Mouse (Mus musculus) stomach, embryonic 16.5 days (tissue): ENCODE measurements around the gene Ptges3. TPM values are rescaled to one million over a fixed set of nuclear protein-coding genes. Genes with fewer than 3 reads are reported as not detected.
"Not testable (repeated sequence)": the region's sequence is repeated elsewhere in the genome, so short reads cannot be mapped to it uniquely, and the experiment has no call there.

Source experiments
- ATAC-seq: fragments of 200-750 bp; cut with Nextera tagmentation; 2 replicates; pipeline ENCODE4 v1.8.0; 2017; ENCODE audit warnings: moderate number of reproducible peaks, moderate TSS enrichment; ENCODE audit not compliant: insufficient read depth, low FRiP score
- H3K27ac ChIP-seq: fragments of 300-500 bp; sonication (generic); 2 replicates; pipeline ENCODE4 v1.5.1; 2014; ENCODE audit warnings: low read length
- H3K27me3 ChIP-seq: fragments of 300-500 bp; sonication (generic); 2 replicates; pipeline ENCODE4 v1.6.1; 2014; ENCODE audit warnings: low read length, control low read depth, mixed read lengths; ENCODE audit not compliant: control insufficient read depth, insufficient read depth
- H3K36me3 ChIP-seq: fragments of 300-500 bp; sonication (generic); 2 replicates; pipeline ENCODE4 v1.6.1; 2014; ENCODE audit warnings: low read length; ENCODE audit not compliant: control insufficient read depth, insufficient read depth
- H3K4me1 ChIP-seq: fragments of 300-500 bp; sonication (generic); 2 replicates; pipeline ENCODE4 v1.6.1; 2014; ENCODE audit warnings: low read length, control low read depth, mixed read lengths; ENCODE audit not compliant: control insufficient read depth, insufficient read depth
- H3K4me2 ChIP-seq: fragments of 300-500 bp; sonication (generic); 2 replicates; pipeline ENCODE4 v1.6.1; 2014; ENCODE audit warnings: low read depth, low read length, mixed read lengths
- H3K4me3 ChIP-seq: fragments of 300-500 bp; sonication (generic); replicated peaks from 2 replicates; pipeline ENCODE4 v1.5.1; 2014; ENCODE audit warnings: mild to moderate bottlenecking, low read length
- H3K9ac ChIP-seq: fragments of 300-500 bp; sonication (generic); 2 replicates; pipeline ENCODE4 v1.6.1; 2014; ENCODE audit warnings: low read length
- H3K9me3 ChIP-seq: fragments of 300-500 bp; sonication (generic); replicated peaks from 2 replicates; pipeline ENCODE4 v1.6.1; 2016; ENCODE audit warnings: low read length, control low read depth; ENCODE audit not compliant: control insufficient read depth
- WGBS: fragments of 180-500 bp; shearing (Covaris S2); extraction: QIAGEN DNeasy Blood & Tissue Kit; methylation state at CpG from one replicate; pipeline ENCODE4 v1.1.7; 2014; 5-methylcytosine and 5-hydroxymethylcytosine counted together
- polyA plus RNA-seq: library from polyadenylated mRNA; unstranded; fragments of >200 nt; fragmentation: Nextera tagmentation; extraction: Ambion mirVana; gene quantifications from 2 replicates; pipeline ENCODE4 v1.2.1, GENCODE M21; 2015

Gene Ptges3
- polyA plus RNA-seq, 1 experiment from 2014 or later: 406 TPM

- no peak overlapping the region for H3K27ac ChIP-seq
- H3K9me3 ChIP-seq: no peaks in the 10 kb centered on the region
- H3K36me3 ChIP-seq: peaks cover 45% of the 10 kb centered on the region
- no peak overlapping the region for H3K9ac ChIP-seq
- H3K4me2 ChIP-seq: no peak overlapping the region
- ATAC-seq: no peak
- WGBS: 74% methylated on average over 6 of the region's 6 CpGs
- peaks cover 16% of the 10 kb centered on the region for H3K4me1 ChIP-seq
- no peak overlapping the region for H3K4me3 ChIP-seq
- no peaks in the 10 kb centered on the region for H3K27me3 ChIP-seq
These were observed 27.6 kb downstream of the Ptges3 start for GRCm38 (mm10) chr10:128086391-128086790.

- H3K9me3 ChIP-seq, H3K4me3 ChIP-seq, ATAC-seq, H3K9ac ChIP-seq, H3K27me3 ChIP-seq, H3K4me2 ChIP-seq, H3K27ac ChIP-seq: not testable (repeated sequence)
- 71% methylated on average over 2 of the region's 2 CpGs for WGBS
- Histone ChIP-seq H3K36me3 (peaks cover 45% of the 10 kb centered on the region), H3K4me1 (peaks cover 20% of the 10 kb centered on the region)
These were observed 28.5 kb downstream of the Ptges3 start for GRCm38 (mm10) chr10:128087216-128087615.

DNA sequence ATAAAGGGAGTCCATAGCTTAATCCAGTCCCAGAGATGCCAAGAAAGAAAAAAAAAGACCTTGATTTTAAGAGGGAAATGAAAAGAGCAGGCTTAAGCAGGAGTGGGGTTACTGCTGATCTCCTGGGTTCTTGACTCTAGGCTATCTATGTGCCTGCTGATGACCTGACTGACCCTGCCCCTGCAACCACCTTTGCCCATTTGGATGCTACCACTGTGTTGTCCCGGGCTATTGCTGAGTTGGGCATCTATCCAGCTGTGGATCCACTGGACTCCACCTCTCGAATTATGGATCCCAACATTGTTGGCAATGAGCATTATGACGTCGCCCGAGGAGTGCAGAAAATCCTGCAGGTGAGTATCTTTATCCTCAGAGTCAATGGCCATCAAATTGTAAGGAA is 29.4 kb downstream of the Ptges3 start:
- peaks cover 21% of the 10 kb centered on the region for H3K4me1 ChIP-seq
- WGBS: 88% methylated on average over 5 of the region's 5 CpGs
- H3K27me3 ChIP-seq: no peaks in the 10 kb centered on the region
- H3K9me3 ChIP-seq: no peaks in the 10 kb centered on the region
- ATAC-seq: no peak
- H3K4me2 ChIP-seq: no peak overlapping the region
- no peak overlapping the region for H3K4me3 ChIP-seq
- H3K36me3 ChIP-seq: peaks cover 45% of the 10 kb centered on the region
- no peak overlapping the region for H3K9ac ChIP-seq
- no peak overlapping the region for H3K27ac ChIP-seq

- peaks cover 30% of the 10 kb centered on the region for H3K4me1 ChIP-seq
- H3K9ac ChIP-seq: no peak overlapping the region
- no peak for ATAC-seq
- no peaks in the 10 kb centered on the region for H3K9me3 ChIP-seq
- 59% methylated on average over 5 of the region's 5 CpGs for WGBS
- no peaks in the 10 kb centered on the region for H3K27me3 ChIP-seq
- H3K4me2 ChIP-seq: no peak overlapping the region
- no peak overlapping the region for H3K4me3 ChIP-seq
- H3K27ac ChIP-seq: no peak overlapping the region
- H3K36me3 ChIP-seq: peaks cover 43% of the 10 kb centered on the region
These were observed 31.1 kb downstream of the Ptges3 start for GRCm38 (mm10) chr10:128089842-128090241.

DNA sequence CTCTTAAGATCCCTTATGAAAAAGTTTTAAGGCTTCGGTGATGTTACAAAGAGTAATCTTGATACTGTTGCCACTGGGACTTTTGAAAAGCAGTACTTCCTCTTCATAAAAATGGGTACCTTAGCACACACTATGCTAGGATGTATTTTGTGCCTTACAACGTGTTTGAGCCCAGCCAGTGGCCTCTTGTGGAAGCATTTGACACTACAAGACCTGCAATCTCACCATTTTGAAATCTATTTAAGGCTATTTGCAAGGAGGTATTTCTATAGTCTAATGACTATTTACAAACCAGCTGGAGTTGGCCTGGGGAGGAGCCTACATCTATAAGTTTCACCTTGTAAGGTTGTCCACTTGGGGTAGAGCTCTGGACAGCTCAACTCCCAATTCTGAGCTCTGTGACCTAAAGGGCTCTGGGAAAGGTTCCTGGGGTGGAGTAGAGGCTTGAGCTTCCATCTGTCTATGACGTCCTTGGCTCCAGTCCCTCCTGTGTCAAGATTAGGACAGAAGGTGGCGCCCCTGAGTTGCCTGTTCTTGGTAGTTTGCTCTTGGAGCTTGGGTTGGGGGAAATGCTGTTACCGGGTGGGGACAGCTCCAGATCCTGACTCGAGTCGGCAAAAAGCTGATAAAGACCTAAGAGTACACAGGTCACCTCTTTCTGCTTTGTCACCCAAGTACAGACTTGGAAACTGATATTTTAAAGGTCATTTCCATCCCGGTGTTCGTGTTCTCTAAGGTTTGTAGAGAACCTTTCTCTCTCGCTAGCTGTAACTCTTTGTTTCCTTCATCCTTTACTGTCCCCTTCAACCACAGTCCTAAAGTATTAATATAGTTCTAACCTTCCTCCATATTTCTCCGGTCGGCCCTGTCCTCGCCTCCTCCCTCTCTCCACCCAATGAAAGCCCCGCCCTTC is 32.2 kb downstream of the Ptges3 start:
- peak; percentile 39 for ATAC-seq
- peak overlapping the region; percentile 91 for H3K4me2 ChIP-seq
- H3K4me1 ChIP-seq: peaks cover 23% of the 10 kb centered on the region
- peaks cover 33% of the 10 kb centered on the region; the same call in 1 of the 2 replicates for H3K36me3 ChIP-seq
- WGBS: 5% methylated on average over 14 of the region's 14 CpGs
- H3K9me3 ChIP-seq: no peaks in the 10 kb centered on the region
- H3K4me3 ChIP-seq: peak overlapping the region; percentile 83
- no peaks in the 10 kb centered on the region for H3K27me3 ChIP-seq
- peak overlapping the region; percentile 87 for H3K9ac ChIP-seq
- H3K27ac ChIP-seq: peak overlapping the region; percentile 97

DNA sequence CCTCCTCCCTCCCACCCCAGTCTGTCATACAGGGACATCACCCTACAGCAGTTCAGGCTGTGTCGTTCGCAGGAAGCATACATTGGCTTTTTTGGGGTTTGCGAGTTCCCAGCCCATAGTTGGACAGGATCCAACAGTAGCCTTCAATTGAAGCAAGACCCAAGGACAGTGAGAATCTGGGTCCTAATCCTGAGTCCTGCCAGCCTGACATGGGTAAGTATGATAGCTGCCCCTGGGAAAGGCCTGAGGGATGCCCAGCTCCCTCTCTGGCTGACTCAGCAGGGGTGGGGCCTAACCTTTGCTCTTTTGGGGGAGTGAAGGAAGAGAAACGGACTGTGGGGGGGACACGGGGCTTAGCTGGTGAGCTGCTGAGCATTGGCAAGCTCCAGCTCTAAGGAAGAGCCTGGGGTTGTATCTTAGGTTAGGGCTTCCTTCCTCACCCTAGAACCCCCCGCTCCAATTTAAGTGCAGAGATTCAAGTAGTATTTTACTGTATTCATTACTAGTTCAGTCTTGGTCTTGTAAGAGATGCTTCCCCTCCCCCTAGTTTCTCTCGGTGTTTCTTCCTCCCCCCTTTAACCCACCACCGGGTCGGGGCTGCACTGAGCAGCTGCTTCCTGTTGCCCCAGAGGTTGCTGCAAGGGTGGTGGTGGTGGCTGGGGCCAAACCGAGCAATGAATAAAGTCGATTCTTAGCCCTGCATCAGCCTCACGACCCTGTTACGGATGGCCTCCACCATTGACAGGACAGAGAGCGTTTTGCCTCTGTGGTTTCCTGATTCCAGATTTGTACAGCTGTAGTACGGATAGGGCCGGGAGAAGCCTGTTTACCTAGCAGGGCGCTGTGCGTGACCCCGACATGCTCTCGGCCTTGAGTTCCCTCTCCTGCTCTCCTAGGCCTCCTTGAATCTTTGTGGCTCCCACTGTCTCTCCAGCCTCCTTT is 33.1 kb downstream of the Ptges3 start, which contains the start of gene Baz2a:
Gene Baz2a, plus strand, starts transcription at position 14 of the 942 bp plus-strand sequence.
- Histone ChIP-seq H3K9ac (peak within 1 kb of the TSS; percentile 87), H3K27ac (peak within 1 kb of the TSS; percentile 97), H3K27me3 (no peaks in the 10 kb centered on the region), H3K36me3 (peaks cover 25% of the 10 kb centered on the region; the same call in 1 of the 2 replicates), H3K4me2 (peak within 1 kb of the TSS; percentile 91), H3K9me3 (no peaks in the 10 kb centered on the region), H3K4me1 (peaks cover 28% of the 10 kb centered on the region), H3K4me3 (peak within 1 kb of the TSS; percentile 83)
- peak; percentile 69 for ATAC-seq
- 1% methylated on average over 20 of the region's 20 CpGs for WGBS

GRCm38 (mm10) chr10:128092506-128093495 is 34.0 kb downstream of the Ptges3 start:
- Histone ChIP-seq H3K9ac (peak overlapping the region; percentile 87), H3K4me2 (peak overlapping the region; percentile 91), H3K27me3 (no peaks in the 10 kb centered on the region), H3K36me3 (peaks cover 21% of the 10 kb centered on the region; the same call in 1 of the 2 replicates), H3K4me3 (peak overlapping the region; percentile 83), H3K9me3 (no peaks in the 10 kb centered on the region), H3K4me1 (peaks cover 28% of the 10 kb centered on the region), H3K27ac (peak overlapping the region; percentile 97)
- peak; percentile 63 for ATAC-seq
- 1% methylated on average over 79 of the region's 88 CpGs for WGBS
